Mouse (Mus musculus): ENCODE measurements at regions not wholly inside any gene's neighbourhood (a gene's known extent, or its start where the extent isn't known, plus 50 kb on each side); places are given as distances from the start of the nearest gene placed in this dataset.

DNA sequence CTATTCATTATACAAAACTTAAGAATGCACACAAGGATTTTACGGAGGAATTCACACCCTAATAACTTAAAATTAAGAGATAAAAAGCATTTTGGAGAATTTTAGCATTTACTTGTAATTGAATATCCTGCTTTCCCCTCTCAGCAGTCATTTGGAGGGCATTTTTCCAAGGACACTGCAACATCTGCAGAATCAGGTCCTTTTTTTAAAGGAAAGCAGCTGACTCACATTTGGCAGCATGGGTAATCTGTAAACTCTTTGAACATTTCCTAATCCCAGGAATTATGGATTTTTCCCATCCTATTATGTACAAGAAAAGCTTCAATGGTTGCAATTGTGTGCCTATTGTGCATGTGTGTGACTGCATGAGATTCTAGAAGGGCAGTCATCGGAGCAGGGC lies 112.0 kb downstream of the Gm19410 start:
- peaks cover 24% of the 10 kb centered on the region for H3K4me1 ChIP-seq (replicated peaks)
- 0 out of 2 replicates have a peak overlapping the region, but pooled peaks have one; percentile 25 for H3K27ac ChIP-seq
- H3K9me3 ChIP-seq = no peaks in the 10 kb centered on the region
- ATAC-seq (ENCODE audit: low FRiP score) = no peak
- H3K4me3 ChIP-seq = no peak overlapping the region
- H3K27me3 ChIP-seq = no peaks in the 10 kb centered on the region
- no peak overlapping the region for H3K4me2 ChIP-seq
- H3K36me3 ChIP-seq = no peaks in the 10 kb centered on the region
- no peak overlapping the region for H3K9ac ChIP-seq
- 82% methylated on average over 2 of the region's 2 CpGs for WGBS

DNA sequence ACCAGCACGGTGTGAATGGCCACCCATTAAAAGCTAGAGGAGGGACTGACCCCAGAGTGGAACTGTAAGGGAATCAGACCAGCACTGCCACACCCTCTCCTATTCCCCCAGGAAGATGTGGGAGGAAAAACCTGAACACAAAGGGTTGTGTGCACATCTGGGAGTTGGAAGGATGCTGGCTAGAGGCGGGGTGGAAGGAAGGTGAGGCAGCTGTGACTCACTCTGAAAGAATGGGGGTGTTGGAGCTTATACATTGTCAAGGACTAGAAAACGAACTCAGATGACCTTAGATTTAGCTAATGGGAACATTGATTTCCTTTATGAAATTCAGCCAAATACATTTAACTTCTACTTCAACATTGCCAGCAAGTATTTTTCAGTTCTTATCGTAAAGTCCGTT lies 116.2 kb downstream of the Gm19410 start:
- H3K4me1 ChIP-seq (replicated peaks) = peaks cover 31% of the 10 kb centered on the region
- WGBS = 77% methylated on average over 5 of the region's 5 CpGs
- no peak for ATAC-seq (ENCODE audit: low FRiP score)
- H3K27me3 ChIP-seq = no peaks in the 10 kb centered on the region
- peak overlapping the region; percentile 85 for H3K27ac ChIP-seq
- no peak overlapping the region for H3K9ac ChIP-seq
- no peaks in the 10 kb centered on the region for H3K36me3 ChIP-seq
- H3K4me2 ChIP-seq = no peak overlapping the region
- H3K9me3 ChIP-seq = no peaks in the 10 kb centered on the region
- no peak overlapping the region for H3K4me3 ChIP-seq

DNA sequence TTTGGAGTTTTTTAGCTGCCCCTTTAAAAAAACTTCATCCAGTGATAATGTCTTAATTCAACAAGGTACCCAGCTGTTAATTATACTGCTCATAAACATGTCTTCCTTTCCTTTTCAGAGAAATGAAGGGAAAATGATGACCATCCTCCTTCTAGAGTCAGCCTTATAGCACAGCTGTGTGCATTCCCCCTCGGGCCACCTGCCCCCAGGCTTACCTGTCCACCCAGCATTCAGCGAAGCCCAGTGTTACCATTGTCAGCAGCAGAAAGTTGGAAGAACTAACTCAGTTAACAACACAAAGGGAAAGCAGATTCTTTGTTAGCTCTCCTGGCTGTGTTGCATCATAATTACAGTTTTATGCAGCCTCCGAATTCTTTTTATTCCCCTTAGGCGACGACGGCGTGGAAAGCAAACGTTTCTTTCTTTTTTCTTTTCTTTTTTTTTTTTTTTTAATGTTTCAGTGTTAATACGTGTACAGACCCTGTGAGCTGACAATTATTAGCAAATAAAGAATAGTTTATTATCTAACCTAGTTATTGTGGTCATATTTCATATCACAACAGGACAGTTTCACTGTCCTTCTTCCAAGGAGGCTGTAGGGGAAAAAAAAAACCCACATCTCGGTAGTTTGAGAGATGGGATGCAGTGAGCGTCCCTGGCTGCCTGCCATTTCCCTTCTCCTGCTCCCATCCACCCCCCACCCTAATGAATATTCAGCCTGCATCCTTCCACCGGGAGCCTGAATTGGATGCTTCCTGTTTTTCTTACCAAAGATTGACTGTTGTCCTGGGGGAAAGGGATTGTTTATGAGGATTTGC lies 117.3 kb downstream of the Gm19410 start:
- H3K27me3 ChIP-seq = no peaks in the 10 kb centered on the region
- peak overlapping the region; percentile 85 for H3K27ac ChIP-seq
- peaks cover 27% of the 10 kb centered on the region for H3K4me1 ChIP-seq (replicated peaks)
- 0 out of 2 replicates have a peak overlapping the region, but pooled peaks have one; percentile 8 for H3K4me3 ChIP-seq
- peak overlapping the region; percentile 40 for H3K4me2 ChIP-seq
- peak overlapping the region; percentile 53; the same call in 1 of the 2 replicates for H3K9ac ChIP-seq
- no peaks in the 10 kb centered on the region for H3K9me3 ChIP-seq
- 12% methylated on average over 12 of the region's 12 CpGs for WGBS
- ATAC-seq (ENCODE audit: low FRiP score) = peak; percentile 80
- H3K36me3 ChIP-seq = no peaks in the 10 kb centered on the region

DNA sequence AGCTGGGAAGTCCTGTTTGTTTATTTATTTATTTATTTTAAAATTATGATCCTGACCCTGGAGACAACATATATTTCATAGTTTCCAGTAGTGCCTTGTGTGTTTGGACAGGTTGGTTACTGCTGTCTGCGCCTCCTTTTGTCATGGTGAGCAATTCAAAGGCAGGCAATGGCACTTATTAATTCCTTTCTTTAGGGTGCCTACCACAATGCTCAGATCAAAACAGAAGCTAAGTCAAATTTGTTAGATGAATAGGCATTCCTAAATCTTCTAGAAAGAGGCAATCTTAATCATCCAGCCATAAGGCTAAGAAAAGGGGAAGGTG lies 117.8 kb downstream of the Gm19410 start:
- peak; percentile 65 for ATAC-seq (ENCODE audit: low FRiP score)
- Histone ChIP-seq H3K4me3 (no peak overlapping the region), H3K4me1 (replicated peaks) (peaks cover 27% of the 10 kb centered on the region), H3K27me3 (no peaks in the 10 kb centered on the region), H3K36me3 (no peaks in the 10 kb centered on the region), H3K27ac (peak overlapping the region; percentile 85), H3K9ac (0 out of 2 replicates have a peak overlapping the region, but pooled peaks have one; percentile 53), H3K4me2 (peak overlapping the region; percentile 40), H3K9me3 (no peaks in the 10 kb centered on the region)
- 32% methylated on average over 1 of the region's 1 CpGs for WGBS

DNA sequence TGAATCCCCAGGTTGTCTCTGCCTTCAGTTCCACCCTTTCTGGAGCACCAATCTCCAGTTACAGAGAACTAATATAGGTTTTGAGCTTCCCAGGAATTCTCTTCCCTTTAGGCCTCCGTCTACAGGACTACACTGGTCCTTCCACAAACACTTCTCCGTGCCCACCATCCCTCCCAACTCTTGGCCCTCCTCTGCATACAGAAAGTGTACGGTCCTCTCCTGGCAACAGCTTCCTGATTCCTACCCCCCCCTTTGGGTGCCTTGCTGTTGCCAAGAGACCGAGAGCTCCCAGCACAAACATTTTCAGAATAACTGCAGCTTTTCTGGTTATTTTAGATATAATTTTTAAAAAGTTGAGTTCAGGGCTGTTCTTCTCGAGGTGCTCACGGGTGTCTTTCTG lies 119.0 kb downstream of the Gm19410 start:
- no peaks in the 10 kb centered on the region for H3K36me3 ChIP-seq
- no peak overlapping the region for H3K9ac ChIP-seq
- H3K4me1 ChIP-seq (replicated peaks) = peaks cover 36% of the 10 kb centered on the region
- no peaks in the 10 kb centered on the region for H3K9me3 ChIP-seq
- ATAC-seq (ENCODE audit: low FRiP score) = no peak
- no peak overlapping the region for H3K4me2 ChIP-seq
- H3K27me3 ChIP-seq = no peaks in the 10 kb centered on the region
- WGBS = 68% methylated on average over 6 of the region's 6 CpGs
- no peak overlapping the region for H3K4me3 ChIP-seq
- H3K27ac ChIP-seq = peak overlapping the region; percentile 85; the same call in 1 of the 2 replicates

DNA sequence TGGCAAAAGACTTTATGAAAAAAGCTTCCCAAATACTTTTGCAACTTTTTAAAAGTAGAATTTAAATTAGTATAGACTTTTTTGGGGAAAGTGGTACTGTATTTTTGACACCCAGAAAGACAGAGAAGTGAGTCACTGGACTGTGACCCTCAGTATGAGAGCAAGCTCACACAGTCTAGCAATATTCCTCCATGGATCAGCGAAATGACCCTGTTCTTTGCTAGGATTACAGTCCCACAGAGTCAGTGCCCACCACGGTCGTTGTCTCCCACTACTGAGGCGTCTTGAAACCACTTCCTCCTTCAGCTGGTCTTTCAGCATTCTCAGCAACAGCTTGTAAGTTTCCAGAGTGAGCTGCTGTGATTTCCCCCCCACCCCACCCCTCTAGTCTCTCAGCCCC lies 124.5 kb downstream of the Gm19410 start:
- ATAC-seq (ENCODE audit: low FRiP score) = no peak

DNA sequence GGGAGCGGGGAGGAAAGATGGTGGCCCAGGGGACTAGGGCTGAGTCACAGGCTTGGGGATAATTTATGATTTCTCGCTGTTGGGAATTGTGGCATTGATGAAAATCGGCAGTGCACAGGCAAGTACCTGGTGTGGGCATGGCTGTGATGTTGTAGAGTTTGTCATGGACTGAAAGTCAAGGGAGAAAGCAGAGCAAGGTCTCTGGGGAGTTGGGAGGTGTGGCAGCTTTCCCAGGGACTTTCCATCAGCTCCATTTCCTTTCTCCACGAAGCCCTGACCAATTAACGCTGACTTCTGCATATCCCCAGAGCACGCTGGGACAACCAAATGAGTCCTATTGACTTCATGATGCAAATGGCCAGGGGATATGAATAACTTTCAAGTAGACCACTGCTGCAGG lies 126.2 kb downstream of the Gm19410 start:
- no peak overlapping the region for H3K4me3 ChIP-seq
- ATAC-seq (ENCODE audit: low FRiP score) = no peak
- H3K27me3 ChIP-seq = no peaks in the 10 kb centered on the region
- H3K27ac ChIP-seq = no peak overlapping the region
- H3K9me3 ChIP-seq = no peaks in the 10 kb centered on the region
- no peak overlapping the region for H3K9ac ChIP-seq
- 57% methylated on average over 6 of the region's 6 CpGs for WGBS
- H3K36me3 ChIP-seq = no peaks in the 10 kb centered on the region
- H3K4me2 ChIP-seq = no peak overlapping the region
- H3K4me1 ChIP-seq (replicated peaks) = peaks cover 13% of the 10 kb centered on the region

More for the DNA sequence above, 124.5 kb downstream of the Gm19410 start:
- Histone ChIP-seq H3K4me1 (replicated peaks) (peaks cover 13% of the 10 kb centered on the region), H3K9me3 (no peaks in the 10 kb centered on the region), H3K36me3 (no peaks in the 10 kb centered on the region), H3K4me3 (no peak overlapping the region), H3K4me2 (no peak overlapping the region), H3K27ac (no peak overlapping the region), H3K9ac (no peak overlapping the region), H3K27me3 (no peaks in the 10 kb centered on the region)
- WGBS = 85% methylated on average over 4 of the region's 4 CpGs

DNA sequence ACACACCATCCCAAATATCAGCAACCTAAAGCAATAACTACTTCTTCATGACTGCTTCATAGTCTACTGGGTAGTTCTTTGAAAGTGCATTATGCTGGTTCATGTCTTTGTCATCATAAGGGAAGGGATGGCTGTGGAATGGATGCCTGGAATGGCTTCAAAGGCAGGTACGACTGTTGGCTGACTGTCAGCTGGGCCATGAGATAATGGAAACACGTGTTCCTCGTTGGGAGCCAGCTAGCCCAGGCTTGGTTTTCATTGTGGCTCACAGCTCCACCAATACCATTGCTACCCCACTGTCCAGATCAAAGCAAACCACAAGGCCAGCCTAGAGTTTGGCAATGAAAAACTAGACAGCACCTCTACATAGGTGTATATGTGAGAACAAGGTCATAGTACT lies 132.9 kb downstream of the Gm19410 start:
- no peak for ATAC-seq (ENCODE audit: low FRiP score)
- H3K9me3 ChIP-seq = no peaks in the 10 kb centered on the region
- 94% methylated on average over 3 of the region's 3 CpGs for WGBS

DNA sequence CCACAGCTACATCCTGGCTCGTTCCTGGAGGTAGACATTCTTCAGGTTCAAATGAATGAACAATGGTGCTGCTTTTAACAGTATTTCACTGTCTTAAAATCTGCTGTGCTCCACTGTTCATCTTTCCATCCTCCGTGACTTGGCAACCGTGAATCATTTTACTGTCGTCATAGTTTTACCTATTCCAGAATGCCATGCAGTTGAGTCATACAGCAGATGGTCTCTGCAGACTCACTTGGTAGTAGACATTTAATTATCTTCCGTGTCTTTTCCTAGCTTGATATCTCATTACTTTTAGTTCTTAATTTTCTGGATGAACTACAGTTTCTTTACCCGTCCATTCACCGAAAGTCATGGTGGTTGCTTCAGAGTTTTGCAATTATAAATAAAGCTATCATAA lies 135.9 kb downstream of the Gm19410 start:
- Histone ChIP-seq H3K9me3 (no peaks in the 10 kb centered on the region), H3K9ac (no peak overlapping the region), H3K4me3 (no peak overlapping the region), H3K27ac (no peak overlapping the region), H3K36me3 (no peaks in the 10 kb centered on the region), H3K4me1 (replicated peaks) (peaks cover 20% of the 10 kb centered on the region), H3K4me2 (no peak overlapping the region), H3K27me3 (no peaks in the 10 kb centered on the region)
- no peak for ATAC-seq (ENCODE audit: low FRiP score)
- 87% methylated on average over 7 of the region's 7 CpGs for WGBS

More for the DNA sequence above, 132.9 kb downstream of the Gm19410 start:
- Histone ChIP-seq H3K4me1 (replicated peaks) (peaks cover 6% of the 10 kb centered on the region), H3K36me3 (no peaks in the 10 kb centered on the region), H3K27ac (no peak overlapping the region), H3K4me2 (no peak overlapping the region), H3K27me3 (no peaks in the 10 kb centered on the region), H3K4me3 (no peak overlapping the region), H3K9ac (no peak overlapping the region)

DNA sequence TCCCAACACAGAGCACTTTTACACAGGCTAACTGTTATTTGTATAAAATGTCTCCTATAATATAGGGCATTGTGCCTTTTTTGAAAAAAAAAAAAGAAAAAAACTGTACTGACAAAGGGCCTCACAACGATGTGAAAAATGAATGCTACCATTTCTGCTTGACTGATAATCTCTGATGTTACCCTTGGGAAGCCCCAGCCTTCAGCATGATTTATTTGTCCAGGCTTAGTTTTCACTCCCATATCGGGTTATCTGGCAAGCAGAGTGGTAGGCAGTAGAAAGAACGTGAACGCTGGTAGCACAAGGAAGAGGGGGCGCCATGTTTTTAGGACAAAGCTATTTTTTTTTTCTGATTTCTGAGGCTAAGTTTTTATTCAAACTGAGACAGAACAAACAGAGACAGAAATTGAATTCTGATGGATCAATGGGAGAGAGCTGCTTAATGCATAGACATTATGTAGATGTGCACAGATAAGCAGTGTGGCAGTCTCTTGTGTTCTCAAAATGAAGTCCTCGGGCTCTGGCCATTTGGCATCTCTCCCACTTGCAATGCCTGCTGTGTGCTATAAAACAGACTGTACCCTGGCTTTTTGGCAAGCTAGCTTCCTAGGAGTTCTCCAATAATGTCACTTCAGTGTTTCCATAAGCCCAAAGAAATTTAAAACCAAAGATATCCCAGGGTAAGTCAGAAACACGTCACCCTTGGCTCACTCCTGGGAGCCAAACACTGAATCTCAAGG lies 139.3 kb downstream of the Gm19410 start:
- ATAC-seq (ENCODE audit: low FRiP score) = peak; percentile 61; the same call in 1 of the 2 replicates
- WGBS = 38% methylated on average over 7 of the region's 7 CpGs
- H3K36me3 ChIP-seq = no peaks in the 10 kb centered on the region
- no peaks in the 10 kb centered on the region for H3K27me3 ChIP-seq
- H3K4me3 ChIP-seq = no peak overlapping the region
- H3K4me2 ChIP-seq = no peak overlapping the region
- no peaks in the 10 kb centered on the region for H3K9me3 ChIP-seq
- H3K4me1 ChIP-seq (replicated peaks) = peaks cover 14% of the 10 kb centered on the region
- H3K9ac ChIP-seq = no peak overlapping the region
- H3K27ac ChIP-seq = peak overlapping the region; percentile 84

DNA sequence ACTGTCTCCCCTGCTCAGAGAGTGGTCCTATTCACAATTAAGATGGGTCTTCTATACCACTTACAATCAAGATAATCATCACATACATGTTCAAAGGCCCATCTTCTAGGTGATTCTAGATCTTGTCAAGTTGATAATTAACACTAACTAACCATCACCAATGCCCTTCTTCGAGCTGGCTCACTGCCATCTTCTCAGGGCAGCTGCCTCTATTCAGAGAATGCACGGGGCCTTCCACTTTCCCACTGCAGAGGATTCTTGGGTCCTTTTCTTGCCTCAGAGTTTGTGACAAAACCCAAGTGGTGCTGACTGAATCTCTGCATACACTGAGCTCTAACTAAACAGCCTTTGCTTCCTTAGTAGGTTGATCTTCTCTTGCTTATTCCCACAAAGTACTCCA lies 142.4 kb downstream of the Gm19410 start:
- WGBS = 70% methylated on average over 2 of the region's 2 CpGs
- H3K4me3 ChIP-seq = no peak overlapping the region
- H3K4me2 ChIP-seq = no peak overlapping the region
- H3K36me3 ChIP-seq = no peaks in the 10 kb centered on the region
- H3K9me3 ChIP-seq = no peaks in the 10 kb centered on the region
- H3K4me1 ChIP-seq (replicated peaks) = peaks cover 14% of the 10 kb centered on the region
- H3K27ac ChIP-seq = no peak overlapping the region
- ATAC-seq (ENCODE audit: low FRiP score) = no peak
- H3K27me3 ChIP-seq = no peaks in the 10 kb centered on the region
- no peak overlapping the region for H3K9ac ChIP-seq

DNA sequence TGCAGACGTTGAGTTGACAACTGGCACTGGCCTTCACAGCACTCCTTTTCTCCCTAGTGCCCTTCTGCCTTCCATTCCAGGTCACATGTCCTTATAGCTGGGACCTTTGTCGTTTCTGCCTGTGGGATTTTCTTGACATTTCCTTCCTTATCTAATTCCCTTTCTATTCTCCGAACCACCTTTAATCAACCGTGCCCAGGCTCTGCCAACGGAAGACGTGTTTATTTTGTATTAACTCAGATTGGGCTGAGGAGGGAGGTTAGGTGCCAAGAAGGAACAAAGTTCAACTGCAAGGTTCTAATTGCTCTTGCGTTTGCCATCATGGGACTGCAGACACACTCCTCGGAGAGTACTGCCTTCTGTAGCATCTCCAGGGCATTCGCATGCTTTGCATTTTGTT lies 146.7 kb downstream of the Gm19410 start:
- H3K36me3 ChIP-seq = no peaks in the 10 kb centered on the region
- no peak overlapping the region for H3K4me3 ChIP-seq
- no peaks in the 10 kb centered on the region for H3K4me1 ChIP-seq (replicated peaks)
- H3K9me3 ChIP-seq = no peaks in the 10 kb centered on the region
- H3K4me2 ChIP-seq = no peak overlapping the region
- WGBS = 78% methylated on average over 9 of the region's 9 CpGs
- no peaks in the 10 kb centered on the region for H3K27me3 ChIP-seq
- no peak for ATAC-seq (ENCODE audit: low FRiP score)
- no peak overlapping the region for H3K9ac ChIP-seq
- H3K27ac ChIP-seq = no peak overlapping the region

All from hindbrain, embryonic 13.5 days (tissue).